7 mouse cellular contexts compared by ENCODE assay signal in genomic region chr12:4475251-4475993, GRCm38 (mm10). TPM values are rescaled to one million over a fixed set of nuclear protein-coding genes. Genes with fewer than 3 reads are reported as not detected.
DNase-seq lines count a peak whose midpoint lies in the region; ATAC-seq lines count a peak whose summit lies in the region.

No protein-coding gene starts in this region.

- H3K4me2 ChIP-seq in intestine, embryonic 16.5 days (ENCODE audit: low read depth, low read length), result peak overlapping the region; percentile 88
- H3K4me2 ChIP-seq in neural tube, embryonic 14.5 days (ENCODE audit: low read depth, low read length), result peak overlapping the region; percentile 92

- H3K36me3 ChIP-seq in embryonic facial prominence, embryonic 10.5 days (replicated peaks), result no peaks in the 10 kb centered on the region
- H3K36me3 ChIP-seq in intestine, embryonic 16.5 days (ENCODE audit: control insufficient read depth, insufficient read depth, low read length), result no peaks in the 10 kb centered on the region
- no peaks in the 10 kb centered on the region for H3K36me3 ChIP-seq in neural tube, embryonic 14.5 days (ENCODE audit: control insufficient read depth, insufficient read depth, low read length)

- H3K27ac ChIP-seq in embryonic facial prominence, embryonic 10.5 days (replicated peaks), result no peak overlapping the region
- H3K27ac ChIP-seq in intestine, embryonic 16.5 days (ENCODE audit: low read length), result no peak overlapping the region
- no peak overlapping the region for H3K27ac ChIP-seq in neural tube, embryonic 14.5 days (ENCODE audit: low read depth, low read length)

- 9% methylated on average over 18 of the region's 18 CpGs for WGBS in embryonic facial prominence, embryonic 10.5 days
- 17% methylated on average over 18 of the region's 18 CpGs for WGBS in intestine, embryonic 16.5 days
- 9% methylated on average over 18 of the region's 18 CpGs for WGBS in neural tube, embryonic 14.5 days

- peak overlapping the region; percentile 97 for H3K9ac ChIP-seq in intestine, embryonic 16.5 days (ENCODE audit: low read depth, low read length)
- peak overlapping the region; percentile 97; the same call in 1 of the 2 replicates for H3K9ac ChIP-seq in neural tube, embryonic 14.5 days (replicated peaks; ENCODE audit: low read depth, low read length)

- peak; percentile 39 for DNase-seq in retina, embryonic 14.5 days (ENCODE audit: low spot score)
- DNase-seq in retina, postnatal 1 day, result no peak
- DNase-seq in embryonic facial prominence, embryonic 10.5 days (ENCODE audit: low spot score), result peak; percentile 21
- no peak for DNase-seq in left cerebral cortex, adult 18-20 months (ENCODE audit: low spot score in 2 of 2)
- no peak for DNase-seq in left cerebral cortex, adult 9 months (ENCODE audit: low spot score in 2 of 2)

- peaks cover 22% of the 10 kb centered on the region for H3K4me1 ChIP-seq in embryonic facial prominence, embryonic 10.5 days
- H3K4me1 ChIP-seq in intestine, embryonic 16.5 days (ENCODE audit: control insufficient read depth, insufficient read depth, low read length), result peaks cover 11% of the 10 kb centered on the region
- H3K4me1 ChIP-seq in neural tube, embryonic 14.5 days (ENCODE audit: control insufficient read depth, insufficient read depth, low read length), result peaks cover 13% of the 10 kb centered on the region

- peak overlapping the region; percentile 85 for H3K4me3 ChIP-seq in embryonic facial prominence, embryonic 10.5 days
- peak overlapping the region; percentile 93 for H3K4me3 ChIP-seq in intestine, embryonic 16.5 days (ENCODE audit: low read length)
- H3K4me3 ChIP-seq in neural tube, embryonic 14.5 days (ENCODE audit: low read depth, low read length), result peak overlapping the region; percentile 98

- peaks cover 53% of the 10 kb centered on the region for H3K27me3 ChIP-seq in embryonic facial prominence, embryonic 10.5 days (replicated peaks; ENCODE audit: low read depth, poor library complexity, severe bottlenecking)
- H3K27me3 ChIP-seq in intestine, embryonic 16.5 days (replicated peaks; ENCODE audit: control insufficient read depth, insufficient read depth, low read length), result no peaks in the 10 kb centered on the region
- H3K27me3 ChIP-seq in neural tube, embryonic 14.5 days (ENCODE audit: control insufficient read depth, insufficient read depth, low read length), result no peaks in the 10 kb centered on the region

- 0 out of 2 replicates have a peak, but pooled peaks have one; percentile 2 for ATAC-seq in intestine, embryonic 16.5 days
- ATAC-seq in neural tube, embryonic 14.5 days (ENCODE audit: low read depth), result no peak

- H3K9me3 ChIP-seq in embryonic facial prominence, embryonic 10.5 days, result no peaks in the 10 kb centered on the region
- no peaks in the 10 kb centered on the region for H3K9me3 ChIP-seq in intestine, embryonic 16.5 days (ENCODE audit: control insufficient read depth, low read length)
- H3K9me3 ChIP-seq in neural tube, embryonic 14.5 days (ENCODE audit: control insufficient read depth, low read length), result no peaks in the 10 kb centered on the region

RNA-seq across cellular contexts. Expression of gene Ncoa1, which starts 1.6 kb away (rescaled TPM):
- 2.4 and 2.7 TPM in 2 replicates for polyA plus RNA-seq in embryonic facial prominence, embryonic 10.5 days (2016; fragmentation: Nextera tagmentation; extraction: Ambion mirVana)
- polyA plus RNA-seq in intestine, embryonic 16.5 days (2015; fragmentation: Nextera tagmentation; extraction: Ambion mirVana), result 4.7 and 4.9 TPM in 2 replicates
- 19.0 and 24.0 TPM in 2 replicates for polyA plus RNA-seq in neural tube, embryonic 14.5 days (2014; fragmentation: Nextera tagmentation; extraction: Ambion mirVana)
- total RNA-seq in left cerebral cortex, adult 18-20 months (2021), result 100 to 1,000 TPM; 106 to 110 TPM

Comparison
In these comparisons a context has a peak if more than half of its experiments do, and no peak if none do; other contexts are left out.
1. DNase-seq: peak in retina, embryonic 14.5 days (single experiment) and embryonic facial prominence, embryonic 10.5 days (single experiment); none in retina, postnatal 1 day (single experiment), left cerebral cortex, adult 18-20 months (0 of 2) and left cerebral cortex, adult 9 months (0 of 2).
2. Peak in every context shown above with its lines, with median percentiles within 50 percentile points of each other: H3K4me3 ChIP-seq.